ENCODE assay signal across 8 mouse cellular contexts in genomic region chr12:3792248-3792647, GRCm38 (mm10). TPM values are rescaled to one million over a fixed set of nuclear protein-coding genes. Genes with fewer than 3 reads are reported as not detected.
A peak's percentile ranks its signal among the peaks of the same experiment; 100 is the strongest.
DNase-seq lines count a peak whose midpoint lies in the region; ATAC-seq and TF ChIP-seq lines count a peak whose summit lies in the region.

No protein-coding gene starts in this region.

- H3K9ac ChIP-seq in intestine, embryonic 14.5 days (ENCODE audit: low read length): peak overlapping the region; percentile 47
- peak overlapping the region; percentile 38; the same call in 1 of the 2 replicates for H3K9ac ChIP-seq in neural tube, embryonic 12.5 days

- H3K9me3 ChIP-seq in intestine, embryonic 14.5 days (ENCODE audit: control insufficient read depth, low read length): no peaks in the 10 kb centered on the region
- H3K9me3 ChIP-seq in neural tube, embryonic 12.5 days: no peaks in the 10 kb centered on the region

- TF ChIP-seq CTCF in layer of hippocampus, adult 2 months (conservative IDR thresholded peaks at IDR 0.05): no peak

- peak overlapping the region; percentile 57 for H3K4me3 ChIP-seq in layer of hippocampus, adult 2 months
- H3K4me3 ChIP-seq in intestine, embryonic 14.5 days (ENCODE audit: low read depth, low read length): peak overlapping the region; percentile 33
- peak overlapping the region; percentile 16; the same call in 1 of the 2 replicates for H3K4me3 ChIP-seq in neural tube, embryonic 12.5 days

- H3K4me2 ChIP-seq in intestine, embryonic 14.5 days (ENCODE audit: low read length): peak overlapping the region; percentile 67
- peak overlapping the region; percentile 57 for H3K4me2 ChIP-seq in neural tube, embryonic 12.5 days (replicated peaks)

- no peak for DNase-seq in layer of hippocampus, adult 2 months (ENCODE audit: low spot score in 2 of 2)
- DNase-seq in layer of hippocampus, postnatal 10 days (ENCODE audit: low spot score in 2 of 2): no peak
- DNase-seq in embryo, embryonic 9.5 days (ENCODE audit: extremely low spot score): peak; percentile 35
- no peak for DNase-seq in intestine, embryonic 14.5 days (ENCODE audit: low spot score)
- DNase-seq in ovary, postnatal 14 days (ENCODE audit: low spot score): no peak
- no peak for DNase-seq in kidney, adult 9 months

- no peaks in the 10 kb centered on the region for H3K36me3 ChIP-seq in intestine, embryonic 14.5 days (ENCODE audit: control insufficient read depth, insufficient read depth, low read length)
- H3K36me3 ChIP-seq in neural tube, embryonic 12.5 days: no peaks in the 10 kb centered on the region

- ATAC-seq in intestine, embryonic 14.5 days (replicated peaks; ENCODE audit: low FRiP score, low TSS enrichment, low read depth): 0 out of 2 replicates have a peak, but pooled peaks have one; percentile 24
- peak; percentile 43 for ATAC-seq in neural tube, embryonic 12.5 days (ENCODE audit: low FRiP score, low read depth)
- no peak for ATAC-seq in megakaryocyte progenitor cell, adult 5-6 weeks (replicated peaks; ENCODE audit: poor library complexity)

- WGBS in intestine, embryonic 14.5 days: 18% methylated on average over 8 of the region's 8 CpGs
- WGBS in neural tube, embryonic 12.5 days: 20% methylated on average over 8 of the region's 8 CpGs

- H3K27ac ChIP-seq in layer of hippocampus, adult 2 months: peak overlapping the region; percentile 85
- no peak overlapping the region for H3K27ac ChIP-seq in intestine, embryonic 14.5 days (ENCODE audit: low read depth)
- H3K27ac ChIP-seq in neural tube, embryonic 12.5 days: no peak overlapping the region

- peaks cover 23% of the 10 kb centered on the region for H3K4me1 ChIP-seq in intestine, embryonic 14.5 days (replicated peaks; ENCODE audit: control insufficient read depth, insufficient read depth, low read length)
- H3K4me1 ChIP-seq in neural tube, embryonic 12.5 days: 0 out of 2 replicates have a peak, but pooled peaks cover 3% of the 10 kb centered on the region

- H3K27me3 ChIP-seq in intestine, embryonic 14.5 days (replicated peaks; ENCODE audit: control insufficient read depth, insufficient read depth, low read length): no peaks in the 10 kb centered on the region
- 0 out of 2 replicates have a peak, but pooled peaks cover 2% of the 10 kb centered on the region for H3K27me3 ChIP-seq in neural tube, embryonic 12.5 days (replicated peaks)

RNA-seq across cellular contexts. Expression of gene Dnmt3a, which starts 13.6 kb away (rescaled TPM):
- total RNA-seq in layer of hippocampus, adult 2 months (2021): 10 to 100 TPM; 70.3 to 82.5 TPM
- total RNA-seq in layer of hippocampus, postnatal 10 days (2021): 100 to 1,000 TPM; 288 to 295 TPM
- 63.4 and 69.3 TPM in 2 replicates for polyA plus RNA-seq in intestine, embryonic 14.5 days (2014; fragmentation: Nextera tagmentation; extraction: Ambion mirVana)
- polyA plus RNA-seq in neural tube, embryonic 12.5 days (2016; fragmentation: Nextera tagmentation; extraction: Ambion mirVana): 146 and 175 TPM in 2 replicates
- total RNA-seq in megakaryocyte progenitor cell, adult 5-6 weeks (2015): 12.1 and 19.4 TPM in 2 replicates
- 20.4 and 21.8 TPM in 2 replicates for total RNA-seq in megakaryocyte progenitor cell, adult 5-6 weeks (2017)
